In the genomic region with DNA sequence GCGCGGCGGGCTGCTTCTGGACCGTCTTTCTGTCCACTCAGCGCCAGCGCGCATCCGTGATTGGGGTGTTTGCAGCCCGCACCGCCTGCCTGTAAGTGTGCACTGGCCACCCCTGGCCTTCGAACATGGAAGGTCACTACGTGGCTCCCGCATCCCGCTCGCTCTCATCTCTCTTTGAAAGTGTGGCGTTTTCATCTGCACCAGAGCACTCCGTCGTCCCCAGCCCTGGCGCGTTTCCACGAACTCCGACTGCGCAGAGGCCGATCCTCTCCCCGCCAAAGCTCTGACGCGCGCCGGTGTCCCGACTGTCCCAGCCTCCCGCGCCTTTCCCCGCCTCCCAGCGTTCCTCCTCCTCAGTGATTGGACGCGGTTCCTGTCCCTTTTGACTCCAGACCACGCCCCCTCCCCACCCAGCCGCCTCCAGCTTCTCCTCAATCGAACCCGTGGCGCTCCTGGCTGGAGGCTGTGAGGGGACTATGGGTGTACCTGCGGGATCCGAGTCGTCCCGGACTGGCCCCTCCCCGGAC, we compare ENCODE assay signal across 8 mouse cellular contexts. TPM values are rescaled to one million over a fixed set of nuclear protein-coding genes. Genes with fewer than 3 reads are reported as not detected.
DNase-seq lines count a peak whose midpoint lies in the region; ATAC-seq lines count a peak whose summit lies in the region.

A gene (plus strand): TSS at position 434 of the 527 bp plus-strand sequence.

- no peak within 1 kb of the TSS for H3K27ac ChIP-seq in brown adipose tissue, adult 24 weeks (replicated peaks; ENCODE audit: low read depth, low read length)
- peak within 1 kb of the TSS; percentile 50 to 54; a peak in 3 of 4 replicates for H3K27ac ChIP-seq in heart, embryonic 14.5 days (replicated peaks in 1 of 2; ENCODE audit: control insufficient read depth in 1 of 2, insufficient read depth in 1 of 2, low read depth in 2 of 2, low read length in 2 of 2)
- H3K27ac ChIP-seq in liver, embryonic 13.5 days, result no peak within 1 kb of the TSS
- H3K27ac ChIP-seq in stomach, embryonic 16.5 days (ENCODE audit: low read length), result no peak within 1 kb of the TSS

- H3K36me3 ChIP-seq in heart, embryonic 14.5 days (ENCODE audit: control insufficient read depth, insufficient read depth, low read length), result no peaks in the 10 kb centered on the region
- no peaks in the 10 kb centered on the region for H3K36me3 ChIP-seq in liver, embryonic 13.5 days
- H3K36me3 ChIP-seq in stomach, embryonic 16.5 days (ENCODE audit: control insufficient read depth, insufficient read depth, low read length), result no peaks in the 10 kb centered on the region

- H3K4me1 ChIP-seq in brown adipose tissue, adult 24 weeks (ENCODE audit: control insufficient read depth, insufficient read depth, insufficient read length, low read length), result no peaks in the 10 kb centered on the region
- peaks cover 4 to 5% of the 10 kb centered on the region in 2 experiments; a peak in 1 of 4 replicates for H3K4me1 ChIP-seq in heart, embryonic 14.5 days (ENCODE audit: control insufficient read depth in 2 of 2, insufficient read depth in 2 of 2, low read length in 2 of 2)
- H3K4me1 ChIP-seq in liver, embryonic 13.5 days (replicated peaks), result peaks cover 24% of the 10 kb centered on the region
- H3K4me1 ChIP-seq in stomach, embryonic 16.5 days (ENCODE audit: control insufficient read depth, insufficient read depth, low read length), result peaks cover 8% of the 10 kb centered on the region; the same call in 1 of the 2 replicates

- DNase-seq in CD4-positive, CD25-positive, alpha-beta regulatory T cell, adult 2 months (ENCODE audit: low read depth, low spot score), result peak; percentile 90
- DNase-seq in fibroblast of lung, adult 2 months (ENCODE audit: low read depth), result peak; percentile 65
- DNase-seq in kidney, postnatal 14 days, result peak; percentile 97
- peak; percentile 79 for DNase-seq in liver, embryonic 13.5 days
- DNase-seq in neural tube, embryonic 10.5 days (ENCODE audit: extremely low spot score, low spot score), result peak; percentile 99

- H3K9ac ChIP-seq in heart, embryonic 14.5 days (ENCODE audit: low read length), result peak within 1 kb of the TSS; percentile 74
- peak within 1 kb of the TSS; percentile 75 for H3K9ac ChIP-seq in liver, embryonic 13.5 days
- peak within 1 kb of the TSS; percentile 80 for H3K9ac ChIP-seq in stomach, embryonic 16.5 days (ENCODE audit: low read length)

- H3K4me3 ChIP-seq in brown adipose tissue, adult 24 weeks (ENCODE audit: insufficient read depth, low read depth, low read length), result peak within 1 kb of the TSS; percentile 65
- H3K4me3 ChIP-seq in heart, embryonic 14.5 days (ENCODE audit: control insufficient read depth in 1 of 2, insufficient read depth in 1 of 2, low read depth in 1 of 2, low read length in 2 of 2), result peak within 1 kb of the TSS; percentile 52 to 63
- peak within 1 kb of the TSS; percentile 71 for H3K4me3 ChIP-seq in liver, embryonic 13.5 days (replicated peaks)
- H3K4me3 ChIP-seq in stomach, embryonic 16.5 days (replicated peaks; ENCODE audit: low read length), result peak within 1 kb of the TSS; percentile 75

- peaks cover 18% of the 10 kb centered on the region for H3K27me3 ChIP-seq in heart, embryonic 14.5 days (ENCODE audit: control insufficient read depth, insufficient read depth, low read length)
- H3K27me3 ChIP-seq in liver, embryonic 13.5 days, result peaks cover 49% of the 10 kb centered on the region
- H3K27me3 ChIP-seq in stomach, embryonic 16.5 days (ENCODE audit: control insufficient read depth, insufficient read depth, low read length), result peaks cover 7% of the 10 kb centered on the region

- WGBS in heart, embryonic 14.5 days, result under 1% methylated on average over 46 of the region's 46 CpGs
- WGBS in liver, embryonic 13.5 days (ENCODE audit: insufficient replicate concordance), result under 1% methylated on average over 46 of the region's 46 CpGs
- WGBS in stomach, embryonic 16.5 days, result under 1% methylated on average over 46 of the region's 46 CpGs

- peak within 1 kb of the TSS; percentile 80 for H3K4me2 ChIP-seq in heart, embryonic 14.5 days (ENCODE audit: low read length)
- peak within 1 kb of the TSS; percentile 98 for H3K4me2 ChIP-seq in liver, embryonic 13.5 days
- peak within 1 kb of the TSS; percentile 99 for H3K4me2 ChIP-seq in stomach, embryonic 16.5 days (ENCODE audit: low read depth, low read length)

- H3K9me3 ChIP-seq in heart, embryonic 14.5 days (ENCODE audit: control insufficient read depth, low read length), result no peaks in the 10 kb centered on the region
- H3K9me3 ChIP-seq in liver, embryonic 13.5 days (replicated peaks), result no peaks in the 10 kb centered on the region
- no peaks in the 10 kb centered on the region for H3K9me3 ChIP-seq in stomach, embryonic 16.5 days (replicated peaks; ENCODE audit: control insufficient read depth, low read length)

- ATAC-seq in heart, embryonic 14.5 days (ENCODE audit: insufficient number of reproducible peaks, insufficient read depth, low FRiP score, low read depth), result peak; percentile 95
- ATAC-seq in liver, embryonic 13.5 days (ENCODE audit: low read depth), result peak; percentile 96
- ATAC-seq in stomach, embryonic 16.5 days (ENCODE audit: insufficient read depth, low FRiP score), result peak; percentile 97

RNA-seq across cellular contexts. Expression of the gene that starts here (rescaled TPM):
- 0.87 TPM in 1 of 2 replicates, not detected in the other for polyA plus RNA-seq in brown adipose tissue, adult 24 weeks (2012; ENCODE audit: insufficient read depth, insufficient read length, missing spikeins)
- 0.54 and 1.1 TPM in 2 replicates for polyA plus RNA-seq in heart, embryonic 14.5 days (2014; fragmentation: Nextera tagmentation; extraction: Ambion mirVana)
- 1.9 and 2.2 TPM in 2 replicates for polyA plus RNA-seq in liver, embryonic 13.5 days (2015; fragmentation: Nextera tagmentation; extraction: Ambion mirVana)
- 3.2 and 3.7 TPM in 2 replicates for polyA plus RNA-seq in stomach, embryonic 16.5 days (2015; fragmentation: Nextera tagmentation; extraction: Ambion mirVana)

Comparison
In these comparisons a context has a peak if more than half of its experiments do, and no peak if none do; other contexts are left out.
1. H3K27ac ChIP-seq: peak in heart, embryonic 14.5 days (2 of 2); none in brown adipose tissue, adult 24 weeks (single experiment), liver, embryonic 13.5 days (single experiment) and stomach, embryonic 16.5 days (single experiment).
2. Peak in every context shown above with its lines, with median percentiles within 50 percentile points of each other: DNase-seq, H3K4me3 ChIP-seq, ATAC-seq, H3K4me2 ChIP-seq and H3K9ac ChIP-seq.